Comparison of ENCODE assay signal across 23 mouse cellular contexts in genomic region chr2:110201770-110202169, GRCm38 (mm10).
"Had no signal": no experiment of that assay in that cellular context is flagged by ENCODE, and none has a peak within 500 bp of the region (broad histone marks: within the 10 kb centered on the region; RNA-seq: fewer than 3 reads in every experiment).

No protein-coding gene starts in this region.

- DNase-seq: gastrocnemius, adult 2 months; gastrocnemius, postnatal 10 days; gastrocnemius, postnatal 25 days; heart, postnatal 10 days; heart, postnatal 4 days; kidney, adult 18-20 months; kidney, postnatal 10 days; kidney, postnatal 25 days; kidney, postnatal 4 days; left cerebral cortex, postnatal 4 days had no signal

- H3K4me2 ChIP-seq: heart, embryonic 11.5 days; hindbrain, embryonic 12.5 days; hindbrain, embryonic 14.5 days; limb, embryonic 13.5 days; limb, embryonic 15.5 days had no signal

- H3K27ac ChIP-seq: gastrocnemius, adult 2 months; hindbrain, embryonic 12.5 days; hindbrain, embryonic 14.5 days; layer of hippocampus, adult 2 months; left cerebral cortex, adult 2 months; limb, embryonic 13.5 days; limb, embryonic 15.5 days; liver, embryonic 14.5 days had no signal

- H3K36me3 ChIP-seq: hindbrain, embryonic 10.5 days; hindbrain, embryonic 12.5 days; limb, embryonic 13.5 days; limb, embryonic 15.5 days; liver, embryonic 12.5 days had no signal

- H3K27me3 ChIP-seq: hindbrain, embryonic 12.5 days; limb, embryonic 13.5 days; limb, embryonic 15.5 days; liver, embryonic 12.5 days had no signal

- H3K4me1 ChIP-seq: hindbrain, embryonic 12.5 days had no signal

- H3K9me3 ChIP-seq: hindbrain, embryonic 10.5 days; hindbrain, embryonic 12.5 days; limb, embryonic 13.5 days; limb, embryonic 15.5 days; liver, embryonic 12.5 days had no signal

- H3K4me3 ChIP-seq: gastrocnemius, adult 2 months; hindbrain, embryonic 10.5 days; hindbrain, embryonic 12.5 days; layer of hippocampus, adult 2 months; left cerebral cortex, adult 2 months; limb, embryonic 13.5 days; limb, embryonic 15.5 days; liver, embryonic 12.5 days had no signal

- ATAC-seq: forebrain, embryonic 16.5 days; hindbrain, embryonic 16.5 days; inflammation-experienced regulatory T-cells, adult 6 months had no signal

- H3K9ac ChIP-seq: hindbrain, embryonic 12.5 days; hindbrain, embryonic 14.5 days; limb, embryonic 13.5 days; limb, embryonic 15.5 days; liver, embryonic 12.5 days; liver, embryonic 14.5 days had no signal
